Mouse (Mus musculus) forebrain, embryonic 12.5 days (tissue): ENCODE results near the gene Mkln1. TPM values are rescaled to one million over a fixed set of nuclear protein-coding genes. Genes with fewer than 3 reads are reported as not detected.

ENCODE experiments used
- ATAC-seq: fragments of 200-750 bp; cut with Nextera tagmentation; 2 replicates; pipeline ENCODE4 v1.8.0; 2017; ENCODE audit warnings: moderate TSS enrichment; ENCODE audit not compliant: low FRiP score
- H3K27ac ChIP-seq: fragments of 300-500 bp; sonication (generic); 2 replicates; pipeline ENCODE4 v1.5.1; 2016; ENCODE audit warnings: mild to moderate bottlenecking
- H3K27me3 ChIP-seq: fragments of 300-500 bp; sonication (generic); 2 replicates; pipeline ENCODE4 v1.6.1; 2016; ENCODE audit warnings: mild to moderate bottlenecking
- H3K36me3 ChIP-seq: fragments of 300-500 bp; sonication (generic); replicated peaks from 2 replicates; pipeline ENCODE4 v1.6.1; 2016; ENCODE audit warnings: mild to moderate bottlenecking
- H3K4me1 ChIP-seq: fragments of 300-500 bp; sonication (generic); 2 replicates; pipeline ENCODE4 v1.6.1; 2016
- H3K4me2 ChIP-seq: fragments of 300-500 bp; sonication (generic); 2 replicates; pipeline ENCODE4 v1.6.1; 2016; ENCODE audit warnings: mild to moderate bottlenecking, moderate library complexity
- H3K4me3 ChIP-seq: fragments of 300-500 bp; sonication (generic); replicated peaks from 2 replicates; pipeline ENCODE4 v1.5.1; 2016; ENCODE audit warnings: mild to moderate bottlenecking
- H3K9ac ChIP-seq: fragments of 300-500 bp; sonication (generic); 2 replicates; pipeline ENCODE4 v1.6.1; 2016; ENCODE audit warnings: mild to moderate bottlenecking
- H3K9me3 ChIP-seq: fragments of 300-500 bp; sonication (generic); 2 replicates; pipeline ENCODE4 v1.6.1; 2016
- WGBS: fragments of 180-500 bp; shearing (Covaris S2); methylation state at CpG from one replicate; pipeline ENCODE4 v1.1.7; 2016; 5-methylcytosine and 5-hydroxymethylcytosine counted together
- polyA plus RNA-seq: library from polyadenylated mRNA; unstranded; fragments of >200 nt; fragmentation: Nextera tagmentation; extraction: Ambion mirVana; gene quantifications from 2 replicates; pipeline ENCODE4 v1.2.1, GENCODE M21; 2016

Mkln1 gene
- polyA plus RNA-seq, 1 experiment from 2014 or later: 208 TPM

- Histone ChIP-seq H3K27ac (no peak overlapping the region), H3K27me3 (no peaks in the 10 kb centered on the region), H3K4me2 (no peak overlapping the region), H3K4me3 (no peak overlapping the region), H3K9ac (no peak overlapping the region), H3K36me3 (no peaks in the 10 kb centered on the region), H3K4me1 (peaks cover 17% of the 10 kb centered on the region), H3K9me3 (no peaks in the 10 kb centered on the region)
- ATAC-seq: no peak
Observed at GRCm38 (mm10) chr6:31412487-31412886, 14.0 kb downstream of the Mkln1 start.

DNA sequence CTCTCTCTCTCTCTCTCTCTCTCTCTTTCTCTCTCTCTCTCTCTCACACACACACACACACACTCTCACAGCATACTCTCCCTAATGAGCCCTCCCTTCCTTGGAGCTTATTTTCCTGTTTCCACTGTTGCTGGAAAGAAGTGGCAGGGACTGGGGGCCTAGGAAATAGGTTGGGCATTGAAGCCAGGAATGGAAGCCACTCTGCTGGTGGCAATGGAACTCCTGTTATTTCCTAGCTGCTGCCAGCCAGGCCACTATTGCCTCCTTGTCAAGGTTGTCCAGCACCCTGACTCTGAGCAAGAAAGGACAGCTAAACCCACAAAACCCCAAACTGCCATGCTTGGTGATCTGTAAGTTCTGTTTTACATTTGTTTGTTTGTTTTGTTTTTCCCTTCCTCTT, 15.0 kb downstream of the Mkln1 start:
- Histone ChIP-seq H3K9ac (no peak overlapping the region), H3K4me2 (no peak overlapping the region), H3K27me3 (no peaks in the 10 kb centered on the region), H3K9me3 (no peaks in the 10 kb centered on the region), H3K27ac (no peak overlapping the region), H3K4me1 (peaks cover 17% of the 10 kb centered on the region), H3K36me3 (no peaks in the 10 kb centered on the region), H3K4me3 (no peak overlapping the region)
- ATAC-seq: no peak

- ATAC-seq: no peak
- Histone ChIP-seq H3K27me3 (no peaks in the 10 kb centered on the region), H3K4me3 (no peak overlapping the region), H3K9me3 (no peaks in the 10 kb centered on the region), H3K27ac (no peak overlapping the region), H3K4me1 (peaks cover 17% of the 10 kb centered on the region), H3K9ac (no peak overlapping the region), H3K36me3 (no peaks in the 10 kb centered on the region), H3K4me2 (no peak overlapping the region)
- WGBS: 53% methylated on average over 1 of the region's 1 CpGs
Observed at GRCm38 (mm10) chr6:31414303-31414702, 15.8 kb downstream of the Mkln1 start.

GRCm38 (mm10) chr6:31425428-31425827, 26.9 kb downstream of the Mkln1 start:
- Histone ChIP-seq H3K4me1 (no peaks in the 10 kb centered on the region), H3K4me2 (no peak overlapping the region), H3K9me3 (no peaks in the 10 kb centered on the region), H3K4me3 (no peak overlapping the region), H3K27ac (no peak overlapping the region), H3K27me3 (no peaks in the 10 kb centered on the region), H3K9ac (no peak overlapping the region), H3K36me3 (peaks cover 12% of the 10 kb centered on the region; the same call in 1 of the 2 replicates)
- WGBS: 93% methylated on average over 3 of the region's 3 CpGs
- no peak for ATAC-seq

DNA sequence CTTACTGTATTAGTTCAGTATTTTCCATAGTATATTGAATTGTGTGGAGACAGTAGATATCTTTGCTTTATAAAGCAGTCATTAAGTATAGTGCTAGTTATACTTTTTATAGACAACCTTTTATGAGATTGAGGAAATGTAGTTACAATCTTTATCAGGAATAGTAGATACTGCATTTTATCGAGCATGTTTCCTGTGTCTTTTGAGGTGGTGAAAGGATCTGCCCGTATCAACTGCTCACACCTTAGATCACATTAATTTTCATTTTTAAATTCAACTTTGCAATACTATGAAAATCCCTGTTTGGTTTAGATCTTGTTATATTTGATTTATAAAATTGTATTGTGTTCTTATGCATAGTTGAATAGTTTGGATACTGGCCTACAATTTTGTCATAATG, 38.7 kb downstream of the Mkln1 start:
- Histone ChIP-seq H3K27ac (no peak overlapping the region), H3K4me1 (no peaks in the 10 kb centered on the region), H3K9ac (no peak overlapping the region), H3K9me3 (no peaks in the 10 kb centered on the region), H3K36me3 (peaks cover 21% of the 10 kb centered on the region), H3K4me2 (no peak overlapping the region), H3K4me3 (no peak overlapping the region), H3K27me3 (no peaks in the 10 kb centered on the region)
- 96% methylated on average over 2 of the region's 2 CpGs for WGBS
- ATAC-seq: no peak

- H3K9me3 ChIP-seq: no peaks in the 10 kb centered on the region
- H3K4me1 ChIP-seq: no peaks in the 10 kb centered on the region
- WGBS: 94% methylated on average over 1 of the region's 1 CpGs
- no peak for ATAC-seq
- H3K4me2 ChIP-seq: no peak overlapping the region
- H3K9ac ChIP-seq: no peak overlapping the region
- no peaks in the 10 kb centered on the region for H3K27me3 ChIP-seq
- H3K27ac ChIP-seq: no peak overlapping the region
- H3K36me3 ChIP-seq: peaks cover 8% of the 10 kb centered on the region; the same call in 1 of the 2 replicates
- H3K4me3 ChIP-seq: no peak overlapping the region
Observed at GRCm38 (mm10) chr6:31445258-31445657, 46.7 kb downstream of the Mkln1 start.

DNA sequence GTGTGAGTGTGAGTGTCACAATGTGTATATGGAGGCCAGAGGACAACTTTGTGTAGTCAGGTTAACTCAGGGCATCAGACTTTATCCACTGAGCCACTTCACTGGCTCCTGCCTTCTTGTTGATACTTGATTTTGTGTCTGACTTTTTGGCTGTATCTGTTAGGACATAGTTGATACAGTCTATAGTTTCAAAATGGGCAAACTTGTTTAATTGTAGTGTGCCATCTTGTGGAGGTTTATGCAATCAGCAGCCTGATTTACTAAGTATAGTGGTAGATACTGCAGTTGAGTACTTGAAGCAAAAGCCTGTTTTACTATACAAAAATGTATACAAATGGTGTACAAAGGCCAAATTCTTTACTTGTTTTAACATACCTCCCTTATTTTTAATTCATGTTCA, 55.2 kb downstream of the Mkln1 start:
- no peaks in the 10 kb centered on the region for H3K27me3 ChIP-seq
- no peak overlapping the region for H3K9ac ChIP-seq
- peaks cover 10% of the 10 kb centered on the region for H3K36me3 ChIP-seq
- H3K27ac ChIP-seq: no peak overlapping the region
- no peaks in the 10 kb centered on the region for H3K9me3 ChIP-seq
- no peaks in the 10 kb centered on the region for H3K4me1 ChIP-seq
- H3K4me2 ChIP-seq: no peak overlapping the region
- no peak for ATAC-seq
- no peak overlapping the region for H3K4me3 ChIP-seq

DNA sequence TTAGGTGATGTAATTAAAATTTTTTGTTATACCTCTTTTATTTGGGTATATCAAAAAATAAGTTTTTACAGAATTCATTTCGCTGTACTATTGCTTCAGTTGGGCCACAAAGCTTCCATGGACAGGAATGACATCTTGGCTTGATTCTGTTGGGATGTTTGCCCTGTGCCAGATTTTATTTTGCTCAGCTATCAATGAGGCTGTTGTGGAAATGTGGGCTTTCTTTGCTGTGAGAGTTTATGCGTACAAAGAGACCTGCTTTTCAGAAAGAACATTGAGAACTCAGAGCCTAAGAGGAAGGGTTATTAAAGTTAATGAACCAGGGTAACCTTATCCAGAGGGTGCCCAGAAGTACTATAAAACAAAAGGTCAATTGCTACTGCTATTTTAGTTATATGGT, 56.8 kb downstream of the Mkln1 start:
- Histone ChIP-seq H3K4me3 (no peak overlapping the region), H3K4me2 (no peak overlapping the region), H3K36me3 (peaks cover 17% of the 10 kb centered on the region), H3K4me1 (no peaks in the 10 kb centered on the region), H3K27me3 (no peaks in the 10 kb centered on the region), H3K9me3 (no peaks in the 10 kb centered on the region), H3K9ac (no peak overlapping the region), H3K27ac (no peak overlapping the region)
- WGBS: 79% methylated on average over 2 of the region's 2 CpGs
- no peak for ATAC-seq

GRCm38 (mm10) chr6:31456988-31457387, 58.5 kb downstream of the Mkln1 start:
- no peak for ATAC-seq
- 86% methylated on average over 1 of the region's 1 CpGs for WGBS

GRCm38 (mm10) chr6:31469431-31469830, 70.9 kb downstream of the Mkln1 start:
- Histone ChIP-seq H3K4me2 (no peak overlapping the region), H3K27me3 (no peaks in the 10 kb centered on the region), H3K4me3 (no peak overlapping the region), H3K9me3 (no peaks in the 10 kb centered on the region), H3K36me3 (peaks cover 18% of the 10 kb centered on the region), H3K27ac (no peak overlapping the region), H3K9ac (no peak overlapping the region), H3K4me1 (no peaks in the 10 kb centered on the region)
- 94% methylated on average over 6 of the region's 6 CpGs for WGBS
- no peak for ATAC-seq

More at GRCm38 (mm10) chr6:31456988-31457387, 58.5 kb downstream of the Mkln1 start:
- H3K27ac ChIP-seq: no peak overlapping the region
- no peak overlapping the region for H3K4me2 ChIP-seq
- H3K4me3 ChIP-seq: no peak overlapping the region
- H3K9me3 ChIP-seq: no peaks in the 10 kb centered on the region
- no peaks in the 10 kb centered on the region for H3K27me3 ChIP-seq
- H3K9ac ChIP-seq: no peak overlapping the region
- H3K36me3 ChIP-seq: peaks cover 19% of the 10 kb centered on the region
- no peaks in the 10 kb centered on the region for H3K4me1 ChIP-seq

DNA sequence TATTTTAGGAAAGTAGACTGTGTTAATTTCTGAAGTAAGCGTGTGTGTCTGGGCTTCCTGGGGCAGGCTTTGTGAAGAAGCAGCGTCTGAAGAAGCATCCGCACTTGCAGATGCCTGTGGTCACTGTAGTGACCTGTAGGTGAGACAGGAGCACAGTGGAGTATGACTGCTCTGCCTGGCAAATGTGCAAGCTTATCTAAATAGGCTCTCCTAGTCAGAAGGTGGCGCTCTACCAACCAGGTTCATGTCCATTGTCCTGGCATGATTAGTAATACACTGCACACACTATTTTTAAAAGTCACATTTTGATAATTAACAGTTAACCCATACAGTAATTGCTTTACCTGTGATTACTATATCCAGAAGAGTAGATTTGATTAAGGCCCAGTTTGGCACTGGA, 79.7 kb downstream of the Mkln1 start:
- Histone ChIP-seq H3K4me2 (no peak overlapping the region), H3K4me3 (no peak overlapping the region), H3K27ac (no peak overlapping the region), H3K9me3 (no peaks in the 10 kb centered on the region), H3K9ac (no peak overlapping the region), H3K27me3 (no peaks in the 10 kb centered on the region), H3K36me3 (peaks cover 20% of the 10 kb centered on the region), H3K4me1 (0 out of 2 replicates have a peak, but pooled peaks cover 9% of the 10 kb centered on the region)
- WGBS: 72% methylated on average over 4 of the region's 4 CpGs
- ATAC-seq: no peak

GRCm38 (mm10) chr6:31480008-31480407, 81.5 kb downstream of the Mkln1 start:
- H3K4me2 ChIP-seq: no peak overlapping the region
- H3K36me3 ChIP-seq: peaks cover 12% of the 10 kb centered on the region; the same call in 1 of the 2 replicates
- H3K27me3 ChIP-seq: no peaks in the 10 kb centered on the region
- WGBS: 90% methylated on average over 4 of the region's 4 CpGs
- ATAC-seq: no peak
- no peak overlapping the region for H3K27ac ChIP-seq
- no peaks in the 10 kb centered on the region for H3K9me3 ChIP-seq
- no peak overlapping the region for H3K4me3 ChIP-seq
- no peak overlapping the region for H3K9ac ChIP-seq
- 0 out of 2 replicates have a peak, but pooled peaks cover 9% of the 10 kb centered on the region for H3K4me1 ChIP-seq

GRCm38 (mm10) chr6:31486601-31487000, 88.1 kb downstream of the Mkln1 start:
- no peak overlapping the region for H3K27ac ChIP-seq
- H3K27me3 ChIP-seq: no peaks in the 10 kb centered on the region
- WGBS: 89% methylated on average over 2 of the region's 2 CpGs
- ATAC-seq: no peak
- H3K4me1 ChIP-seq: 0 out of 2 replicates have a peak, but pooled peaks cover 9% of the 10 kb centered on the region
- no peak overlapping the region for H3K9ac ChIP-seq
- H3K9me3 ChIP-seq: no peaks in the 10 kb centered on the region
- peaks cover 25% of the 10 kb centered on the region for H3K36me3 ChIP-seq
- H3K4me2 ChIP-seq: no peak overlapping the region
- H3K4me3 ChIP-seq: no peak overlapping the region
